Mouse (Mus musculus) intestine, embryonic 15.5 days (tissue): Measurements from ENCODE around the gene Tmem205. TPM values are rescaled to one million over a fixed set of nuclear protein-coding genes. Genes with fewer than 3 reads are reported as not detected.

Source experiments
- ATAC-seq: fragments of 200-750 bp; cut with Nextera tagmentation; 2 replicates; pipeline ENCODE4 v1.8.0; 2017; ENCODE audit warnings: moderate TSS enrichment, moderate library complexity
- H3K27ac ChIP-seq: fragments of 300-500 bp; sonication (generic); 2 replicates; pipeline ENCODE4 v1.5.1; 2015; ENCODE audit warnings: mild to moderate bottlenecking, inconsistent platforms
- H3K27me3 ChIP-seq: fragments of 300-500 bp; sonication (generic); replicated peaks from 2 replicates; pipeline ENCODE4 v1.6.1; 2015; ENCODE audit warnings: inconsistent platforms
- H3K36me3 ChIP-seq: fragments of 300-500 bp; sonication (generic); 2 replicates; pipeline ENCODE4 v1.6.1; 2015; ENCODE audit warnings: inconsistent platforms
- H3K4me1 ChIP-seq: fragments of 300-500 bp; sonication (generic); replicated peaks from 2 replicates; pipeline ENCODE4 v1.6.1; 2015; ENCODE audit warnings: inconsistent platforms
- H3K4me2 ChIP-seq: fragments of 300-500 bp; sonication (generic); replicated peaks from 2 replicates; pipeline ENCODE4 v1.6.1; 2015; ENCODE audit warnings: mild to moderate bottlenecking, inconsistent platforms
- H3K4me3 ChIP-seq: fragments of 300-500 bp; sonication (generic); replicated peaks from 2 replicates; pipeline ENCODE4 v1.5.1; 2015; ENCODE audit warnings: inconsistent platforms
- H3K9ac ChIP-seq: fragments of 300-500 bp; sonication (generic); 2 replicates; pipeline ENCODE4 v1.6.1; 2015; ENCODE audit warnings: inconsistent platforms
- H3K9me3 ChIP-seq: fragments of 300-500 bp; sonication (generic); 2 replicates; pipeline ENCODE4 v1.6.1; 2016; ENCODE audit warnings: inconsistent platforms
- WGBS: fragments of 180-500 bp; shearing (Covaris S2); methylation state at CpG from one replicate; pipeline ENCODE4 v1.1.7; 2015; 5-methylcytosine and 5-hydroxymethylcytosine counted together
- polyA plus RNA-seq: library from polyadenylated mRNA; unstranded; fragments of >200 nt; fragmentation: Nextera tagmentation; extraction: Ambion mirVana; gene quantifications from 2 replicates; pipeline ENCODE4 v1.2.1, GENCODE M21; 2015

Gene Tmem205
- polyA plus RNA-seq, result 71.7 and 81.7 TPM in 2 replicates

GRCm38 (mm10) chr9:21927208-21927753, at the start of gene Tmem205, which contains the start of gene Ccdc159:
Gene Tmem205, minus strand, starts transcription at chr9:21927556.
Gene Ccdc159, plus strand, starts transcription at chr9:21927471.
- under 1% methylated on average over 28 of the region's 28 CpGs for WGBS
- peak within 1 kb of the TSS; percentile 55 for H3K9ac ChIP-seq
- peak within 1 kb of the TSS; percentile 51 for H3K4me3 ChIP-seq
- H3K4me2 ChIP-seq, result peak within 1 kb of the TSS; percentile 72
- H3K27ac ChIP-seq, result peak within 1 kb of the TSS; percentile 70
- H3K36me3 ChIP-seq, result no peaks in the 10 kb centered on the region
- H3K27me3 ChIP-seq, result no peaks in the 10 kb centered on the region
- ATAC-seq, result peak; percentile 98
- H3K9me3 ChIP-seq, result no peaks in the 10 kb centered on the region
- H3K4me1 ChIP-seq, result peaks cover 13% of the 10 kb centered on the region; the same call in 1 of the 2 replicates

- WGBS, result 80% methylated on average over 10 of the region's 10 CpGs
- no peaks in the 10 kb centered on the region for H3K9me3 ChIP-seq
- no peak overlapping the region for H3K9ac ChIP-seq
- no peaks in the 10 kb centered on the region for H3K36me3 ChIP-seq
- no peak for ATAC-seq
- no peaks in the 10 kb centered on the region for H3K27me3 ChIP-seq
- no peak overlapping the region for H3K27ac ChIP-seq
- H3K4me3 ChIP-seq, result no peak overlapping the region
- H3K4me1 ChIP-seq, result no peaks in the 10 kb centered on the region
- H3K4me2 ChIP-seq, result no peak overlapping the region
Measured at GRCm38 (mm10) chr9:21976626-21977175, 49.3 kb upstream of the Tmem205 start.

- H3K4me3 ChIP-seq, result no peak overlapping the region
- ATAC-seq, result no peak
- H3K27ac ChIP-seq, result no peak overlapping the region
- no peaks in the 10 kb centered on the region for H3K9me3 ChIP-seq
- no peaks in the 10 kb centered on the region for H3K36me3 ChIP-seq
- H3K4me1 ChIP-seq, result no peaks in the 10 kb centered on the region
- H3K27me3 ChIP-seq, result no peaks in the 10 kb centered on the region
- H3K4me2 ChIP-seq, result no peak overlapping the region
- H3K9ac ChIP-seq, result no peak overlapping the region
- 88% methylated on average over 4 of the region's 4 CpGs for WGBS
Measured at GRCm38 (mm10) chr9:21969304-21969703, 41.9 kb upstream of the Tmem205 start.

- Histone ChIP-seq H3K9ac (no peak overlapping the region), H3K36me3 (no peaks in the 10 kb centered on the region), H3K4me1 (no peaks in the 10 kb centered on the region), H3K27me3 (0 out of 2 replicates have a peak, but pooled peaks cover 1% of the 10 kb centered on the region), H3K4me3 (no peak overlapping the region), H3K4me2 (no peak overlapping the region), H3K27ac (no peak overlapping the region), H3K9me3 (no peaks in the 10 kb centered on the region)
- ATAC-seq, result no peak
- 51% methylated on average over 6 of the region's 6 CpGs for WGBS
Measured at GRCm38 (mm10) chr9:21968883-21969282, 41.5 kb upstream of the Tmem205 start.

- H3K27me3 ChIP-seq, result peaks cover 41% of the 10 kb centered on the region
- peaks cover 26% of the 10 kb centered on the region for H3K4me1 ChIP-seq
- no peaks in the 10 kb centered on the region for H3K36me3 ChIP-seq
- peak within 1 kb of the TSS; percentile 95 for H3K4me2 ChIP-seq
- peak within 1 kb of the TSS; percentile 40 for H3K4me3 ChIP-seq
- 26% methylated on average over 8 of the region's 8 CpGs for WGBS
- peak within 1 kb of the TSS; percentile 35 for H3K9ac ChIP-seq
- no peak within 1 kb of the TSS for H3K27ac ChIP-seq
- no peaks in the 10 kb centered on the region for H3K9me3 ChIP-seq
- peak; percentile 69 for ATAC-seq
Measured at GRCm38 (mm10) chr9:21963417-21963816, 36.1 kb upstream of the Tmem205 start, which contains the start of gene Epor. Gene Epor, minus strand, starts transcription at chr9:21963506.

- Histone ChIP-seq H3K27ac (no peak overlapping the region), H3K4me3 (peak overlapping the region; percentile 40), H3K9me3 (no peaks in the 10 kb centered on the region), H3K4me1 (peaks cover 26% of the 10 kb centered on the region), H3K4me2 (peak overlapping the region; percentile 95), H3K36me3 (no peaks in the 10 kb centered on the region), H3K27me3 (peaks cover 41% of the 10 kb centered on the region), H3K9ac (peak overlapping the region; percentile 35)
- WGBS, result 3% methylated on average over 34 of the region's 34 CpGs
- peak; percentile 87 for ATAC-seq
Measured at GRCm38 (mm10) chr9:21962416-21963059, 35.2 kb upstream of the Tmem205 start.

GRCm38 (mm10) chr9:21962010-21962409, 34.7 kb upstream of the Tmem205 start:
- H3K27ac ChIP-seq, result no peak overlapping the region
- ATAC-seq, result peak; percentile 48
- no peaks in the 10 kb centered on the region for H3K36me3 ChIP-seq
- 1% methylated on average over 15 of the region's 15 CpGs for WGBS
- H3K27me3 ChIP-seq, result peaks cover 41% of the 10 kb centered on the region
- H3K4me2 ChIP-seq, result peak overlapping the region; percentile 95
- peak overlapping the region; percentile 40 for H3K4me3 ChIP-seq
- peak overlapping the region; percentile 35 for H3K9ac ChIP-seq
- peaks cover 26% of the 10 kb centered on the region for H3K4me1 ChIP-seq
- H3K9me3 ChIP-seq, result no peaks in the 10 kb centered on the region

GRCm38 (mm10) chr9:21961366-21961980, 34.1 kb upstream of the Tmem205 start:
- Histone ChIP-seq H3K27me3 (peaks cover 41% of the 10 kb centered on the region), H3K36me3 (no peaks in the 10 kb centered on the region), H3K27ac (no peak overlapping the region), H3K4me1 (peaks cover 27% of the 10 kb centered on the region), H3K4me2 (peak overlapping the region; percentile 95), H3K9ac (no peak overlapping the region), H3K4me3 (peak overlapping the region; percentile 40), H3K9me3 (no peaks in the 10 kb centered on the region)
- WGBS, result 3% methylated on average over 35 of the region's 35 CpGs
- no peak for ATAC-seq

- ATAC-seq, result no peak
- peaks cover 41% of the 10 kb centered on the region for H3K27me3 ChIP-seq
- H3K4me3 ChIP-seq, result 0 out of 2 replicates have a peak overlapping the region, but pooled peaks have one; percentile 0
- no peaks in the 10 kb centered on the region for H3K9me3 ChIP-seq
- WGBS, result 10% methylated on average over 26 of the region's 26 CpGs
- H3K27ac ChIP-seq, result no peak overlapping the region
- H3K36me3 ChIP-seq, result no peaks in the 10 kb centered on the region
- H3K4me1 ChIP-seq, result peaks cover 29% of the 10 kb centered on the region
- H3K9ac ChIP-seq, result no peak overlapping the region
- H3K4me2 ChIP-seq, result peak overlapping the region; percentile 95; the same call in 1 of the 2 replicates
Measured at GRCm38 (mm10) chr9:21960558-21961208, 33.3 kb upstream of the Tmem205 start.

GRCm38 (mm10) chr9:21960135-21960534, 32.8 kb upstream of the Tmem205 start:
- 48% methylated on average over 9 of the region's 9 CpGs for WGBS
- no peak overlapping the region for H3K4me2 ChIP-seq
- peaks cover 29% of the 10 kb centered on the region for H3K4me1 ChIP-seq
- no peaks in the 10 kb centered on the region for H3K9me3 ChIP-seq
- H3K27ac ChIP-seq, result no peak overlapping the region
- no peak overlapping the region for H3K4me3 ChIP-seq
- H3K36me3 ChIP-seq, result no peaks in the 10 kb centered on the region
- no peak for ATAC-seq
- H3K9ac ChIP-seq, result no peak overlapping the region
- peaks cover 41% of the 10 kb centered on the region for H3K27me3 ChIP-seq

- H3K4me1 ChIP-seq, result peaks cover 29% of the 10 kb centered on the region
- no peak for ATAC-seq
- 87% methylated on average over 7 of the region's 7 CpGs for WGBS
- no peaks in the 10 kb centered on the region for H3K9me3 ChIP-seq
- peaks cover 41% of the 10 kb centered on the region for H3K27me3 ChIP-seq
- H3K9ac ChIP-seq, result no peak overlapping the region
- no peak overlapping the region for H3K4me2 ChIP-seq
- no peak overlapping the region for H3K4me3 ChIP-seq
- no peak overlapping the region for H3K27ac ChIP-seq
- no peaks in the 10 kb centered on the region for H3K36me3 ChIP-seq
Measured at GRCm38 (mm10) chr9:21959244-21959643, 31.9 kb upstream of the Tmem205 start.

GRCm38 (mm10) chr9:21958372-21958771, 31.0 kb upstream of the Tmem205 start:
- no peak overlapping the region for H3K9ac ChIP-seq
- no peak overlapping the region for H3K27ac ChIP-seq
- H3K27me3 ChIP-seq, result peaks cover 36% of the 10 kb centered on the region
- no peak for ATAC-seq
- 76% methylated on average over 5 of the region's 5 CpGs for WGBS
- H3K36me3 ChIP-seq, result no peaks in the 10 kb centered on the region
- H3K9me3 ChIP-seq, result no peaks in the 10 kb centered on the region
- H3K4me1 ChIP-seq, result peaks cover 27% of the 10 kb centered on the region
- H3K4me2 ChIP-seq, result no peak overlapping the region
- H3K4me3 ChIP-seq, result no peak overlapping the region
